Mouse (Mus musculus): Measurements from ENCODE around the gene E130218I03Rik.

The E130218I03Rik gene

DNA sequence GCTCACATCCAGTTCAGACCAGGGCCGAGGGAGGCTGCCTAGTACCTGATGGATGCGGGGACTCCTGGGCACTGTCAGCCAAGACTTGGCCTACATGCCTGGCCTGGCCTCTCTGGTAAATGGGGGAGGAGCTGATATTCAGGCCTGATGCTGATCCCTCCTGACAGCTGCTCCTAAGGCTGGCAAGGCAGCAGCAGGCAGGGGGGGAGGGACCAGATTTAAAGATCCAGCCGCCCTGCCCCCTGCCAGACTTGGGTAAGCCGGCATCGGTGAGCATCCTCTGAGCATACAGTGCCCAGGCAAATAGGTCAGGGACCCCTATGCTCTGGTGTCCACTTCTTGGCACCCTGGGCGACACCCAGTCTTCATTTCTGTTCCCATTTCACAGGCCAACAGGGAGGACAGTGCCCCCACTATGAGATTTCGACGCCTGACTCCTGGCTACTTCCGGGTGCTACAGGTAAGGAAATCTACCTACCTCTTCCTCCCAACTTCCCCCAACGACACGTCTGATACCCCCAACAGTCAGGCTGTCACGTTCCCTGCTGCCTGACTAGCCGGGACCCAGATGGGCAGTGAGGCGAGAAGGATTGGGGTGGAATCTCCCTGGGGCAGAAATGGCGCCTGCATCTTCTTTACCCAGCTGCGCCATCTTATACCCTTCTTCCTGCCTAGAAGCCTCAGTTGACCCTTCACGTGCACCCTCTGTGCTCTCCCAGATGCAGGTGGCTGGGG lies at the start of gene E130218I03Rik:
Gene E130218I03Rik (plus strand): TSS at position 147 of the 735 bp plus-strand sequence.
- in situ Hi-C loops (cut with MboI) = no loop called here

DNA sequence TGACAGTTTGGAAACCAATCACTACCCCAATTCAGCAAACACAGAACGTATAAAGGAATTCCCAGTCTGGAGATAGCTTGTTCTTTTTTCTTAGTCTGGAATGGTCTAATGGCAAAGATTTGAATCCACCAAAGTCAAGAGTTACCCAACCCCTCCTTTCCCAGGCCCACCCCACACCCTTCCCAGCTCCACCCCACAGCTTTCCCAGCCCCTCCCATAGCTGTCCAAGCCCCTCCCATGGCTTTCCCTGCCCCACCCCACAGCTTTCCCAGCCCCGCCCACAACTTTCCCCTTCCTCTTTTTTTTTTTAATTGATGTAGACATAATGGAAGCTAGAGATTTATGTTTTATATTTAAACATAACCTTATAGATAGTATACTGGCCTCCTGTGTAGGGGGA lies 44.1 kb upstream of the E130218I03Rik start:
- in situ Hi-C loops (cut with MboI) = no loop called here

DNA sequence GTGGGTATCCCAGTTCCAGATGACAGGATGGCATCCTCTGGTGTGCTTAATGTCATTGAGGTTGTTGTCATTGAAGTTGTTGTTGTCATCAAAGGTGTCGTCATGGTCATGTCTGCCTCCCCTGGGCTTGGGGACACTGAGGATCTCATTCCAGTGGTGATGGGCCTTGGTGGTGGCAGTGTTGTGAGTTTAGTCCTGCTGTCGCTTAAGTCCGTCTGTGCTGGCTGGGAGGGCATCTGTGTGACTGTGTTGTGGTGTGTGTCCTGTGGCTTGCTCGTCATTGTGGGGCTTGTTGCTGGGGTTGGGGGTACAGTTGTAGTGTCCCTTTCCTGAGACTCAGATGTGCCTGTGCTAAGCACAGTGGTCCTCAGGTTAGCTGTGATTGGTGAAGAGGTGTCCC lies 40.6 kb upstream of the E130218I03Rik start, which contains the start of gene Gm7534:
Gene Gm7534 (minus strand): TSS at position 101 of the 400 bp plus-strand sequence.
- in situ Hi-C loops (cut with MboI) = no loop called here

DNA sequence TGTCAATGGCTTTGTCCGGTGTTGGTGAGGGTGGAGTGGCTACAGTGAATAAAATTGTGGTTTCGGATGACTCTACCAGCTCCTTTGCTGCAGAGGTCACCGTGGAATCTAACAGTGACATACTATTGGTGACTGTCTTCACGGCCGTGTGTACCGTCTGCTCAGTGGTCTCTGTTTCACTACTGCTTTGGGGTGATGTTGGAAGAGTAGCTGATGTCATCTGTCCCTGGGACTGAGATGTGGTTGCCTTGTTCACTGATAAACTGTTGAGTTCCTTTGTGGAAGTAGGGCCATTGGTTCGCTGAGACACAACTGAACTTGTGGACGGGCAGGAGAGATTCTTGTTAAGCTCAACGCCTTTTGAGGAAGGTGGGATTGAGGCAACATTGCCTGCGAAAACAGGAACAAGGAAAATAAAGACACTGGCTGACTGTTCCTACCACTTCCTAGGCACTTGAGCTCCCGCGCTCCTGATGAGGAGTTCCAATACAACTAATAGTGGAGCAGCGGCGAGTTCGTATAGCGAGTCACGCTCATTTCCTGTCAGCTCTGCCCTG lies 40.0 kb upstream of the E130218I03Rik start:
- in situ Hi-C loops (cut with MboI) = no loop called here

DNA sequence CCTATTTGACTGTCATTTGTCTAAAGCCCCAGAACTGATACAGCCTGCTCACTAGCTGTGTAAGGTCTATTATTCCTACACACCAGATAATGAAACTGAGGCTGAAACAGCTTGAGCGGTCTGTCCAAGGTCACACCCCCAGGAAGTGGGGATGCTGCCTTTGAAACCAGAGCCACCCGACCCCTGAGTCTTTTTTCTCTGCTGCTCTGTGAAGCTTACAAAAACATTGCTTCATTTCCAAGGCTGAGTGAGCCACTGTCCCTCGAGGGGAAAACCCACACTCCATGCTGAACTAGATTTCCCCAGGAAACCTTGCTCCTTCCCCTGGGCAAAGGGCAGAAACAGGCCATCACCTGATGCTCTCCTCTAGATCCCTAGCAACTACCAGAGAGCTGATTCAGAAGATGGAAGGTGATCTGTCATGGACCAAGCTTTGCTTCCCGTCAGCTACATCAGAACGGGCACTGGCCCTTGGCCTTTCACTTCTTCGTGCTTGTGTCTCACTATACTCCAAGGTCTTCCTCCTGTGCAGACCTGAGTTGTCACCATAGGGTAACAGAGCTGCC lies 36.9 kb upstream of the E130218I03Rik start:
- in situ Hi-C loops (cut with MboI) = no loop called here

DNA sequence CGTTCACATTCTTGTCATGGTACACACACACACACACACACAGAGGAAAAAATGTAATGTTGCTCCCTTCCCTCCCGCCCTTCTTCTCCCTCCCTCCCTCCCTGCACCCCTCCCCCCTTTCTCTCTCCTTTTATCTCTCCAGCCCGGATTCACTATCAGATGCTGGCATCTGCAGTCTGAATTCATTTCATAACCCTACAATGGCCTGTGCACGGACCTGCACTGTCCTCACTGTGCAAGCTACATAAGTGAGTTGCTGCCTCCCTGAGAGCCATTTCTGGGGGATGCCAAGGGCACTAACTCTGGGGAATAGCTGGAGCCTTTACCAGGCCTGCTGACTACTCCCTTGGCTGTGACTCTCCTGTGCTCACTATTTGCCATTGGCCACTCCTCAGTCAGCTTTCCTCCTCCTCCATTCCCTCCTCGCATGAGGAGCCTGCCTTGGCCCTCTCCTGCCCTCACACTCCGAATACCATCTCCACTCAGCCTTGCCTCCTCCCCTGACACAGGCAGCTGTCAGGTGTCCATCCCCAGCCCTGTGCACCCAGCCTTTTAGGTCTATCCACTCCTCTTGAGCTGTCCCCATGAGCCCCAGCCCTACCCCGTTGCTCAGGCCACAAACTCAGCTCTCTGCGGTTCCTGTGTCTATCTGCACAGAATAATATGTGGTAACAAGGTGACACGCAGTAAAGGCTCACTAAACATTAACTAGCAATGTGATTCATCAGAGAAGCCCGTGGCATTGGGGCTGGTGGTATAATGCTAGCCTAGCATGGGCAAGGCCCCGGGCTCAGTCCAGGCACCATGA lies 20.5 kb upstream of the E130218I03Rik start:
- in situ Hi-C loops (cut with MboI) = no loop called here

DNA sequence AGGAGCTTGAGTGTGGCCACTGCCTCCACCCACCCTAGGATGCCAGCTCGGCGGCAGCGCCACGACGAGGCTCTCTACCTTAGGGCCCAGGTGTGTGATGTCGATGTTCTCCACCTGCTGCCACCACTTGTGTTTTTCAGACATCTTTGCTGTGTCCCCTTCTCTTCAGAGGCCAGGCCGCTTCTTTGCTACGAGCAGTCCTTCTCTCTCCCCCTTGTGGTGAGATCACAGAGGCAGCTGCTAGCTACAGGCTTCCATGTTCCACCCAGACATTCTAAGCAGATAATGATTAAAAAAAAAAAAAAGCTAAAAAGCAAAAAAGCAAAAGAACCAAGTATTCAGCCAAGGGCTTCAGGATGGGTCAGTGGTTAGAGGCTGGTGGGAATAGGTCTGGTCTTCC lies 16.3 kb upstream of the E130218I03Rik start, which contains the start of gene Catsper4:
Gene Catsper4 (minus strand): TSS at position 190 of the 400 bp plus-strand sequence.
- in situ Hi-C loops (cut with MboI) = no loop called here

DNA sequence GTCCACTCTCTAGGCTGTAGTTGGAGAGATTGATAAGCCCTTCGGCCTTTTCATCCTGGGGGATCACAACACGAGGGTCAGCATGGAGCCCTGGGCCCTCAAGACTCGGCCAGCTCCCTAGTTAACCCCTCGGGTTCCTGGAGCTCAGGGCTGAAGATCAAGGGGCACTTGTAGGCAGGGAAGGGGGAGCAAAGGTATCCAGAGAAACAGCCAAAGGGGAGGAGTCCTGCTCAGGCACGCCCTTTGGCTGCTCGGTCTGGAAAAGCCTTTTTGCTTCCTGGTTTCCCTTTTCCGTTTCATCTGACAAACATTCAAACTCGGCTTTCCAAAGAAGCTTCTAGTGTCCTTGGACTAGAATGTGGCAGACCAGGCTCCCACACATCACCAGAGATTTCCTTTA lies 13.0 kb upstream of the E130218I03Rik start:
- in situ Hi-C loops (cut with MboI) = no loop called here

DNA sequence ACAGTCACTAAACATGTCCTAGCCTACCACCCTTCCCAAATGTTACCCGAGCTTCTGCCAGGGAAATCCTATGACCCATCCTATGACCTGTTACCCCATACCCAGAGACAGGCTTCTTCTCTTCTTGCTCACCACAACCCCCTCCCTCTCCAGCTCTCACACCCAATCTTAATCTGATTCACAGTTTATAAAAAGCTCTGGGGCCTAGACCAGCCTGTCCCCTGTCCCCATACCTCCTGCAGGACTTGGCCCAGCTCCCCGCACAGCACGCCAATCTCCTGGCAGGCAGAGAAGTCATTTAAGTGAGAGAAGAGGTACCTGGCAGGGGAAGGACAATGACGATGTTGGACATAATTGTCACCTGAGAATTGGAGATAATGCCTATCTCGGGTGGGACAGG lies 8.6 kb upstream of the E130218I03Rik start:
- in situ Hi-C loops (cut with MboI) = no loop called here

DNA sequence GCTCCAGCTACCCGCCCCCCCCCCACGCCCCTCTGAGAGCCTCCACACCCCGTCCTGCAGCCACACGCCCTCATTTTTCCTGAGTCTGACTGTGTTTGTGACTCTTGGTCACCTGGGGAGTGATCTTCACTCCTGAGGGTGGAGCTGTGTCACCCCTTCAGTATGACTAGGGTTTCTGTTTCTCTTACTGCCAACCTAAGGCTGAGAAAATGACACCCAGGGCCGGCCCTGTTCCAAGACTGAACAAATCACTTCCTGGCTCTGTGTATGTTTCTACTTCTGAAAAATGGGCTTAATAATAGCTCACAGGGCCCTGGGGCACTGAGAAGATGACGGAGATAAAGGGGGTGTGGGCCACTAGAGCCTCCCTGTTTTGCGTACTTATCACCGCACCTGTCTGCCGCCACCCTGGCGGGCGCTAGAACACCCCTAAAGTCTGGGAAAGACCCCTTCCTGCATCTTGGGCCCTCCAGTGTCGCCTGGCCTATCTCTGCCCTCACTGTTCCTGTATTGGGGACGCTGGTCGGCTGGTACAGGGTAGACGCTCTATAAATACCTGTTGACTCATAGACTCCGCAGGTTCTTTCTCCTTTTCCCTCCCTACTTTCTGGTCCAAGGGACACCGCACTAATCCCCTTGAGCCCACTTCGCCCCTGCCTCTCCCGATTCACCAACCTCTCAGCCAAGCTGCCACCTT lies 5.7 kb upstream of the E130218I03Rik start:
- in situ Hi-C loops (cut with MboI) = no loop called here

DNA sequence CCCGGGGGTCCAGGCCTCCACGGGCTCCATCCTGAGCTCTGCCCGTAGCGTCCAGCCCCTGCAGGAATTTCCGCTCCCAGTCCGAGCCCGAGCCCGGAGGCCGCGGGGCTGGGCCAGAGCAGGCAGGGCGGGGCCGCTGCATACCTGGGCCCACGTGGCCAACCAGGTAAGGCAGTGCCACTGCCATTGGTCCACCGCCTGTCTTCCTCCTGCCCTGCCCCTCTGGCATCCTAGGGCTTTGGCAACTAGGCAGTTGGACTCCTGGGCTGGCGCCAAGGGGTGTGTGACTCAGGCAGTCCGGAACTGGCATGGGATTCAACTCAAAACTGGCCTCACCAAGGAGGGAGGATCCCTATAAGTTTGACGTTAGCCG lies 5.2 kb upstream of the E130218I03Rik start, which contains the start of gene Cnksr1:
Gene Cnksr1 (minus strand): TSS at position 121 of the 373 bp plus-strand sequence.
- in situ Hi-C loops (cut with MboI) = no loop called here

DNA sequence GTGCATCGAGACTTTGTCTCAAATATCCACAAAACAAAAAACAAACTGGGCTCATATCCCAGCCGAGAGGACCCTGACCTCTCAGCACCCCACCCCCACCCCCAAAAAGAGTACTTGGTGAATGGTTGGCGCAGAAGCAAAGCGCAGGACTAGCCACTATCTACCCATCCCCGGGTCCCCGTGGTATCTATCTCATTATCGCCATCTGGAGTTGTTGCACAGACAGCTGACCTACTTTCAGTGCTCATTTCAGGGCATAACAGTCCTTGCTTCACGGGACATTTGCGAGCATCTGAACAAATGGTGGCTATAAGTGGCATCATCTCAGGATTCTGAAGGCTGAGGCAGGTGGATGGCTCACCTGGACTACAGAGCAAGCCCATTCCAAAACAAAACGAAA lies 4.8 kb upstream of the E130218I03Rik start:
- in situ Hi-C loops (cut with MboI) = no loop called here

DNA sequence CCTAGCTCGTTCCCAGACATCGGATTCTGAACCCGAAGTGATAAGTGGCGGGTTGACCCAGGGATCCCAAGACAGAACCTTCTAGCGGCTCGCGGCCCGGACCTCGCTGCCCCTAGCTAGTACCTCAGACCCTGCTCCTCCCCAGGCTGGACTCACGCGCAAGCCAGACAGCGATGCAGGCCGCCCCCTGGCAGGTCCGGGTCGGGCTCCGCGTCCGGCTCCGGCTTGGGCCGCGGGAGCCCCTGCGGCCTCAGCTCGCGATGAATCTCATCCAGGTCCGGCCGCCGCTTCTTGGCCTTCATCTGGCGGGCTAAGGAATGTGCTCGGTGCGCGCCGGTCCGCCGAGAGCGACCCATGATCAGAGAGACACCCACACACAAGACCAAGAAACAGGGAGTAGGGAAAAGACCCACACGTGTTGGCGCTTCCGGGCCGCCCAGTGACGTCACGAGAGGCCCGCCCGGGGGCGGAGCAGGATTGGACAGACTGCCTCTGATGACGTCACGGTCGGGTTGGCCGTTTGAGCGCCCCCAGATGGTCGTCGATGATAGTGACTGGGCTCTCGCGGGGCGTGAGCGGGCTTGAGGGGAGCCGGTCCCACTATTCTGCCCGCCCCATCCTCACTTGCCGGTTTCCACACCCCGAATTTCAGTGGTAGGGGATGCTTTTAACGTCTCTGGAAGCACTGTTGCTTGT lies 1.8 kb downstream of the E130218I03Rik start, which contains the start of gene Zfp593:
Gene Zfp593 (minus strand): TSS at position 445 of the 696 bp plus-strand sequence.
- in situ Hi-C loops (cut with MboI) = no loop called here

DNA sequence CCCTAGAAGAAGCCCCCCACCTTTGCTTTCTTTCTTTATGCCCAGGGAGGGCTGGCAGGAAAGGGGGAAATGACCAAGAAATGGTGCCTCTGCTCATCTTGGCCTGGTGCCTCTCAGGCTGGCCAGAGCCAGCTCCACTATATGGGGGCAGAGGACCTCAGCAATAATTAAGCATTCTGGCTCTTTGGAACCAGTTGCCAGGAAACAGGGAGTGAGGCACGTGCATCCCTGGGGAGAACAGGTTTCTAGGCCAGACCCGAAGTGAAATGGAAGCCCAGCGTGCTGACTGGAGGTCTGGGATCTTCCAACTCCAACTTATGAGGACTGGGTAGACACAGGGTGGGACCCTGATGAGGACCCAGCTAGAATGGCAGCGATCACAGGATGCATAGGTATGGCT lies 2.8 kb downstream of the E130218I03Rik start:
- in situ Hi-C loops (cut with MboI) = no loop called here

DNA sequence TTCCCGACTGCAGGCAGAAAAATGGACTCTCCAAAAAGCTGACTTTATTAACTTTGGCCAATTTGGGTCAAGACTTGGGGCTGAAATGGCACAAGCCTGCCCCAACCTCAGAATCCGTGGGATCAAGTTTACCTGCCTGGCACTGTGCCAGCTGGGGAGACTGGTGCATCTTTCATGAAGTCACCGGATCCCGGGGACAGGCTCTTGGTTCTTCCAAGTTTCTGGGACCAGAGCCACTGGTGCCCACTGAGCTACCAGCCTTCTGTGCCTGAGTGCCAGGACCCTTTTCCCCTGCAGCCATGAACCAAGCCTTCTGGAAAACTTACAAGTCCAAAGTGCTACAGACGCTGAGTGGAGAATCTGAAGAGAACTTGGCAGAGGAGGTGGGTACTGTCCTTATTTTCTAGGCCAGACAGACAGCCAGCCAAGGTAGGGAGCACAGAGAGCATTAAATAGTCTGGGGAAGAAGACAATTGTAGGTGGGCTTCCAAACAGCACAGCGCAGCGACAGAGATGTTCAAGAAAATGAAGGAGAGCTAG lies 3.3 kb downstream of the E130218I03Rik start, which contains the start of gene Gm30191:
Gene Gm30191 (plus strand): TSS at position 217 of the 540 bp plus-strand sequence.
- in situ Hi-C loops (cut with MboI) = no loop called here

DNA sequence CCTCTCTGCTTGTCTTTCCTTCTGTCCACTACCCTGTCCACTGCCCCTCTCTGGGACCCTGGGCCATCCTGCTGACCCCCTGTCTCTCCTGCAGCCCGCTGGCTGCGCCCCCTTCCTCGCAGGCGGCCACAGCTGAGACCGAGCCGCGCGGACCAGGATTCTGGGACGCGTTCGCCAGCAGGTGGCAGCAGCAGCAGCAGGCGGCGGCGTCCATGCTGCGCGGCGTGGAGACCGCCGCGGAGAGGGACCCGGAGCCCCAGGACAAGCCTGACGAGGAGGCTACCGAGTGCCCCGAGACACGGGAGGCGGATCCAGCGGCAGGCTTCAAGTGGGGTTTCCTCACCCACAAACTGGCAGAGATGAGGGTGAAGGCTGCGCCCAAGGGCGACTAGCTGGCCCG lies 6.2 kb downstream of the E130218I03Rik start:
- in situ Hi-C loops (cut with MboI) = no loop called here

DNA sequence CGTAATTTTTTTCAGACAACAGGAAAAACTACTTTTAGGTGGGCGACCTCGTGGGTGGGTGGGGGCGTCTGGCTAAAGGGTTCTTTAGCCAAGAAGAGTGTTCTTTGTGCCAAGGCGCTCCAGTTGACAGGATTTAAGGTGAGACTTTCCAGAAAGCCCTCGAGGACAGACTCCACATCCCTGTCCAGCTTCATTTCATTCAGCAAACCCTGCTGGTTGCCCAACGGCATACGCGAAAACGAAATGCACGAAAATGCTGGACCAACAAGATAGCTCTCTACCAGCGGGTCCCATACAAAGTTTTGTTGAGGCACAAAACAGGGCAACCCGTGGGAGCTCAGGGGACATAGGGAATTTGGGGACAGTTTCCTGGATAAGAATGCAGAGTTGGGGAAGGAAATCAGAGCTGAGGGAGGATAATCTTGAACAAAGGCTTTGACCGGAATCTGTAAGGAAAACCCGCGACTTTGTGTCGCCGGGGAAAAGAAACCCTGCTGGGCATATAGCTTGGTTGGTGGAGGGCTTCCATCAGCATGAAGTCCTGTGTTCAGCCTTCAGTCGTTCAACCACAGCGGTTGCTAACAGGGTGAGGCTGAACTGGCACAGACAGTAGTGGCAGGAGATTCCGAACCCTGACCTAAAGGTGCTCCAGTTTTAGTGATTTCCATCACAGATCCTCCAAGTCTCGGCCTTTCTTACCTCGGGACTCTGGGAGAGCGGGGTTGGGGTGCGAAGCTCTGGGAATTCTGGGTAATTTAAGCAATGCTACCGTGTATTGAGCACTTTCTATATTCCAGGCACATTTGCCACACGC lies 6.9 kb downstream of the E130218I03Rik start:
- in situ Hi-C loops (cut with MboI) = no loop called here

DNA sequence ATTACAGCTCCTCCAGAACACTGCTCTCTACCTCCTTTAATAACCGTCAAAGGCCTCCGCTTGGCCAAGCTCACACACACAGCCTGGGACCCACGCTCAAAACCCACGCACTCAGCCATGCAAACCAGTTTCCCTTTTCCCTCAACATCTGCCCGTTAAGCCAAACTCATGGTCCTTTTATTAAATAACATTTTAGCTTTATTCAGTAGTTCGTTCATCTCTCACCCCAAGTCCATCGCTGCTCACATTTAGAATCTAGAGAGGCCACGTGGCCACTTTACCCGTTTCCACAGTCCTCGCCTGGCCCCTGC lies 7.4 kb downstream of the E130218I03Rik start:
- in situ Hi-C loops (cut with MboI) = no loop called here

DNA sequence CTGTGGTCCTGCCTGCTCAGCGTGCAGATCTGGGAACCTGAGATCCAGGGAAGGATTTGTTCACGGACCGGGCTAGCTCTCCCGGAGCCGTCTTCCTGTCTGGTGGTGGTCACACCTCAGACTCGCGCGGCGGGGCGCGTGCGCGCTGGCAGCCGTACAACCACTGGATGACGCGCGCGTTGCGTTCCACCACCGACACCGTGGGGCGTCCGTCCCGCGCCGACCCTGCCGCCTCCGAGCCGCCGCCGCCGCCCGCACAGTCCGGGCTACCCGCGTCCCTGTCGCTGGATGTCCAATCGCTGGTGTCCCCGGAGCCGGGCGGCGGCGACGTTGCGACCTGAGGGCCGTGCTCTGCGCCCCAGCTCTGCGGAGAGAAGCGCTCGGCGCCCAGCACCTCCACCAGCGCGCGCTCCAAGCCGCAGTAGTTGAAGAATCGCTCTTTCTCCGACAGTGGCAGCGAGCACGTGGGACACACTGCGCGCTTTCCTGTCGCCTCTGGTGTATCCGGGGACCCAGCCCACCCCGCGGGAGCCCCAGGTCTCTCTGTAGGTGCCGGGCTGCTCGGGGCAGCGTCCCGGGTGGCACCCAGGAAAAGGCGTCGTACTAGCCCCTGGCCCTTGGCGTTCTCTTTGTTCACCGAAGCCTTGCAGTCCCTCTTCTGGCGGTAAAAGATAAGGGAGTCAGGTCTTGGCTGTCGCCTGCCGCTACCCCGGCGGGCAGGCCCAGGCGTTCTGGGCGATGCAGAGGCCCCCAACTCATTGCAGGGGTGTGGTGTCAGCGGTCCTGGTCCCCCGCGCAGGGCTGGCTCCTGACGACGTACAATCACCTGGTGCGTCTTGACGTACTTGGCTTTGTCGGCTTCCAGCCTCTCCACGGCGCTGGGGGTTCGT lies 8.0 kb downstream of the E130218I03Rik start:
- in situ Hi-C loops (cut with MboI) = no loop called here
